Mouse (Mus musculus) c-Kit-negative CD71-positive TER-119-positive erythroid progenitor cells, embryonic 14.5 days (primary cell): ENCODE results near the gene Ntm.

Experiments
- DNase-seq: peaks from one replicate; pipeline ENCODE4 v3.0.0-alpha.2; 2013; ENCODE audit warnings: low read depth, low spot score

Ntm gene

DNA sequence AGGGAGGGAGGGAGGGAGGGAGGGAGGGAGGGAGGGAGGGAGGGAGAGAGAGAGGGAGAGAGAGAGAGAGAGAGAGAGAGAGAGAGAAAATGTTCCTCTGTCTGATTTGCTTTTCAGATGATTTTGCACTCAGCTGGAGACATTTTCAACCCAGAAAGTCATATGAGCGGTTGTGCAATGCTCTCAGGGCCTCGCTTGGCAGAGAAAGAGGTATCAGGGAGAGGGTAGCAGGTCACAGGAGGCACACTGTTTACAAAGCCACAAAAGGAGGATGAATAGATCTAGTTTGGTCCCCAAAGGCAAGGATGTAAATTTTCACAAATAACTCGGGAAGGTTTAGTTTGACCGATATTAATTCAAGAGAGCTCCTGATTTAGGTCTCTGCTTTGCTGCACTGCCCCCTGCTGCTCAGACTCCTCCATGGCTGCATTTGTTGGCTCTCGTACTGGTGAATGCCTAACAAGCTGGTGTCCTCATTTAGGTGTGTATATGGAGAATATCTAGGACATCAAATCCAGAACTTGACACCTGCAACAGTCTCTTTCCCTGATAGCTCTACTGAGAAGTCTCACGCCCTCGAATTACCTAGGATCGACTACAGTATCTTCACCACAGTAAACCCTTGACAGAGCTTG, 377.1 kb downstream of the Ntm start:
- DNase-seq, result no peak

DNA sequence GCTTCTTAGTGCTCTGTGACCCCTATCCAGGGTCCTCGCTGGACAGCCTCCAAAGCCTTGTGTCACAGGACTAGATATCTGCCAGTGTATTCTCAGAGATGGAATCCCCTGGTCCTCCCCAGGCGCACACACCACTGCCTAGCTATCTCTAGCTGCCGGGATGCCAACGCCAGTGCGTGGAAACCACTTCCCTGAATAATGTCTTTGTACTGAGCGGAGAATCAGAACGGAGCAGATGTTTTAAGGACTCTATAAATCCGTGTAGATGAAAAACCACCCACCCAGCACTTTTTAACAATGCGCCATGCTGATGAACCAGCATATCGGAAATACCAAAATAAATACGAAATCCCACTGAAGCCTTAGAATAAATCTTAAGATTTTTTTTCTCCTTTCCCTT, 384.7 kb downstream of the Ntm start:
- no peak for DNase-seq

DNA sequence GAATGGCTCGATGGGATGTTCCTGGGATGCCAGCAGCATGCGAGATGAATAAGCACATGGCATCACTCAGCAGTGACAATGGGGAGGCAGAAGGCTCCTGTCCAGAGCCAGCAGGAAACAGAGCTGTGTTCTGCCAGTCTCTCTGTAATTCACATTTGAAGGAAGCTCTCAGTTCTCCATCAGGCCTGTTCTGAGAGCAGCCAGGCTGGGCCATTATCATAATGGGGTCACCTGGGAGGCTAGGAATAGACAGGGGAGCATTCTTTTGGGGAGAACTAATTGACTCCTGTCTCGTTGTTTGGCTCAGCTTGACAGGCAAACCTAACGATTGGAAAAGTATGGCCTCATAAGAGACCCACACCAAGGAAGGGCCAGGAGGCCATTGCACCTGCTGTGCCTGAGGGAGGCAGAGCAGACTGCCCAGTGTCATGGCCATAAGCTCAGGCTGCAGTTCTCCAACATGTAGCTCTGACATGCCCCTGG, 386.8 kb downstream of the Ntm start:
- no peak for DNase-seq

GRCm38 (mm10) chr9:29574548-29574947, 388.4 kb downstream of the Ntm start:
- DNase-seq, result no peak

GRCm38 (mm10) chr9:29568571-29568970, 394.4 kb downstream of the Ntm start:
- no peak for DNase-seq

- DNase-seq, result no peak
Measured at GRCm38 (mm10) chr9:29562419-29563071, 400.4 kb downstream of the Ntm start.

GRCm38 (mm10) chr9:29558915-29559314, 404.0 kb downstream of the Ntm start:
- DNase-seq, result no peak

- no peak for DNase-seq
Measured at GRCm38 (mm10) chr9:29550582-29550981, 412.4 kb downstream of the Ntm start.

DNA sequence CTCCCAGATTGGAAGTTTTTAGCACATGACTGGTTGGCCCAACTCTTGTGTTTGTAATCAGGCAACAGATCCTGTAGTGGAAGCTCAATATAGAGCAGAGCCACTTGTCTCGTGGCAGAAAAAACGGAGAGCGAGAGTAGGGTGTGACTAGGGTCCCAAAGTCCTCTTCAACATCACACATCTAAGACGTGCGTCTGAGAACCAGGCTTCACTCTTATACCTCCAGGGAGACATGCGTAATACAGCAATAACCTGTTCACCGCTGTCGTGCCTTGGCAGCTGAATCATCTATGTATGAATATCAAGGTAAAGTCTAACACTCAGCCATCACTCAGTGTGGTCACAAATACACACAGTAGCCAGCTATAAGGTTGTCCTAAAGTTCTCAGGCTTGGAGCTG, 412.8 kb downstream of the Ntm start:
- DNase-seq, result no peak

DNA sequence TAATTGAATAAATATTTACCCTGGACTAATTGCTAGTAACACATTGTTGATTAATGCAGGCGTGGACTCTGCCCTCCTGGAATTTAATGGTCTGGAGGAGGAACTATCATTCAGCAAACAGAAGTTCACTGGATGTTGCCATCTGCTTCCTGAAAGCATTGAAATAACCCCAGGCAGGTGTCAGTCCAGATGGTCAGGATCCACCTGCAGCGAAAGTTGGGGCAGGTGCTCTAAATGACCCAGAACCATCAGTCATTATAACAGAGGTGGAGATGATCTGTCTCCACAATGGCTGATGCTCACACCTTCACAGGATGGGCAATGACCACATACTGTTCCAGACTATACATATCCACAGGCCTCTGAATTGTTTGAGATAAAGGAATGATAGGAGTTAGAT, 426.5 kb downstream of the Ntm start:
- no peak for DNase-seq

DNA sequence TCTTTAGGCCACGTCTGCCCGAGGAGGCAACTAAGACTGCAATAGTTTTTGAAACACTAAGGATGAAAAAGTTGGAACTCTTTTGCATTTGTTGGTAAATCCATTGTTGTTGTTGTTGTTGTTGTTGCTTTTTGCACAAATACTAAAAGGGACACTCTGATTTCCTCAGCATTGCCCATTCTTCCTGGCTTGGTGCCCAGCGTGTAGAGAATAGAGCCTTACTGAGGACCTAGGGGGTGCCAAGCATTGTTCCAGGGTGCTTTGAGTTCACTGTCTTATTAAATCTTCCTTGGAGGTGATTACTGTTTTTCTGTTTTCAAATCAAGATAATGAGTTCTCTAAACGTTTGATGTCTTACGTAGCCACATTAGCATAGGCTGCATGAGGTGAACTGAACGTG, 428.2 kb downstream of the Ntm start:
- no peak for DNase-seq

GRCm38 (mm10) chr9:29534304-29534703, 428.6 kb downstream of the Ntm start:
- no peak for DNase-seq

- no peak for DNase-seq
Measured at GRCm38 (mm10) chr9:29533556-29533955, 429.4 kb downstream of the Ntm start.

GRCm38 (mm10) chr9:29531147-29531917, 431.6 kb downstream of the Ntm start:
- no peak for DNase-seq

- DNase-seq, result no peak
Measured at GRCm38 (mm10) chr9:29524109-29524508, 438.8 kb downstream of the Ntm start.

DNA sequence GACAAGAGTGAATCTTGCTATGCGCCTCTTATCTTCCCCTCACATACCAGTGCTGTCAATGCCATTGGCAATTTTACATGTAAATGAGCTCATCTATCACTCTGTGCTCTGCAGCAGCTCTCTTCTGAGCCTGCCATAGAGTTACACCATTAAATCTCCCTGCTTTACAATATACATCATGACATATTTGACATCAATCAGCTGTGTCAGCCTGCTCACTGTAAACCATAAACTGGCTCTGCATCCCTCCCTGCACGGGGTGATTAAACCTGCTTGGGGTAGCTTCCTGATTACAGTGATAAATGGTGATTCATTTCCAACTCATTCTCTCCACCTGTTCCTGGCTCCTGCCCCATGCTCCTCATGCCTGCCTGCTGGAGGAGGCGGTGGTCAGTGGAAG, 439.7 kb downstream of the Ntm start:
- no peak for DNase-seq

- DNase-seq, result no peak
Measured at GRCm38 (mm10) chr9:29519181-29519580, 443.8 kb downstream of the Ntm start.

DNA sequence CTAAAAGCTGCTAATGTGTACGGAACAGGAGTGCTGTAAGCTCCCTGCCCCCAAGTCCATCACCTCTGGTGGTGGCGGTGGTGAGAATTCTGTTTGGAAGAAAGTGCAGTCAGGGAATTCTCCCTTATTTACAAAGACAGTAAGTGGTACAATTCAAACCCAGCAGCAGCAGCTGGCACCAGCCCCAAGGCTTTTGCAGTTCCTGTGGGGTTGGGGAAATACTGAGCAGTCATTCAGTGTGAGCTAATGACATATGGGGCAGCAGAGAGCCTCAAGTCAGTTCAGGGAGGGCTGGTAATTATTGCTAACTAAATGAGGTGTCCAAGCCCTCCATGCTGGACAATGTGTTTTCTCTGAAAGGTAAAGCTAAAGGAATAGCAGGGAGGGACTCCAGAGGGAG, 446.3 kb downstream of the Ntm start:
- no peak for DNase-seq

DNA sequence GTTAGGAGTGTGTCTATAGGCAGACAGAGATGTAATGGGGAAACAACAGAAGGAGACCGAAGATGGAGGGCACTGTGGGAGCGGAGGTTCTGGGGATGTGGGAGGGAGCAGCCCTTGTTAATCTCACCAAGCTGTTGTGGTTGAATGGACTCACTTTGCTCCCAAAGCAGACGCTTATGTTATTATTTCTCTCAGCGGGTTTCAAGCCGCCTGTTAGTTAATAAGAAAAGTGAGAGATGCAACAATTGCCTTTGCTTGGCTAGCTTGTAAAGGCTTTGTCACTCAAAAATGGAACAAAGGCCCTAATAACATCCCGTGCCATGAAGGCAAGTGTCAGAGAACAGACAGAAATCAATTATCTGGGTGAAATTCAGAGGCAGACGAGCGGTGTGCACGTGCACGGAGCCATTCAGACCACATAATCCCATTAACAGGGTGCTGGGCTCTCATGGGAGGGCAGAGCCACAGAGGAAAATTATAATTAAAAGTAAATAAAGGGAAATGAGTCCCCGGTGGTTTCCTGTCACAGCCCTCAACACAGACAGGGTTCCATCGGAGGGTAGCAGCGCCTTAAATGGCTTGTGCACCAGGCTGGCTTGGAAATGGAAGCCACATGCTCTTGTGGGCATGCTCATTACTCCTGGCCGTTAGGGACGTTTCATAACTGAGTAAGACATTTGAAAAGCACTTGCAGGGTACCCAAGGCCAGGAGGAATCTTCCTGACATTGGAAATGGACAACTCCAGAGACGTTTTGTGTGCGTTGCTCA, 448.2 kb downstream of the Ntm start:
- no peak for DNase-seq

DNA sequence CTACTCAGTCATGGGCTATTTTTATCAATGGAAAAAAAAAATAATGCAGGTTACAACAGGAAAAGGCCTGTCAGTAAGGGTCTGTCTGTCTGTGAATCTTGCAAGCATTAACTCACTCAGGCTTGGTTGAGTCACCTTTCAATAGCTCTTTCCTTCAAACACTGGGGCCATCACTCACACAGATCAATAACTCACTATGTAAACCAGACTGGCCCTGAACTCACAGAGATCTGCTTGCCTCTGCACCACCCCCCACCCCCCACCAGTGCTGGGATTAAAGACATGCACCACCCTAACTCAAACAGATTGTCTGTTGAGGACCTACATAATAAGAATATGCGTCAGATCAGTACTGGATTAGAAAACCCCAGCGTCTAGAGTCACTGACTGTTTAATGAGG, 466.9 kb downstream of the Ntm start:
- no peak for DNase-seq

- no peak for DNase-seq
Measured at GRCm38 (mm10) chr9:29482272-29482671, 480.7 kb downstream of the Ntm start.

DNA sequence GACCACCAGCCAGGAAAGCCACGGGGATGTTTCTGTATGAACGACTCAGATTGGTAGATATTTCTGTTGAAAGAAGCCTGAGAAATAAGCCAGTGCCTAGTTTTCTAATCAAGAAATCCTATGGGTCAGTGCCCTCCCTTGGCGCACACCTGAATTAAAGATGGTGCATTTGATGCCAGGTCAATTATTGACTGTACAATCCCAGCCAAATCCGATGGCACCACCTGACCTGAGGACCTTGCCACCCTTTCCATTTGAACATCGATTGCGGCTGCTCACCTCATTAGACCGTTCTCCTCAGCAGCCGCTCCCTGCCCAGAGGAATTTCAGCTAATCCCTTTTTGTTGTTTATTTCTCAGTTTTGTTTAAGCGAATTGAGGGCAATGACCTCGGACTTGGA, 483.9 kb downstream of the Ntm start:
- DNase-seq, result no peak
